Mouse (Mus musculus) myocyte (in vitro differentiated cells): ENCODE measurements around the gene Gm20425. TPM values are rescaled to one million over a fixed set of nuclear protein-coding genes. Genes with fewer than 3 reads are reported as not detected.
A peak's percentile ranks its signal among the peaks of the same experiment; 100 is the strongest.

Experiments used
- H3K27me3 ChIP-seq: one replicate; pipeline ENCODE4 v1.6.1; 2011; ENCODE audit not compliant: control insufficient read depth, insufficient read depth, insufficient read length
- H3K36me3 ChIP-seq: one replicate; pipeline ENCODE4 v1.6.1; 2011; ENCODE audit not compliant: control insufficient read depth, insufficient read depth
- H3K4me2 ChIP-seq: one replicate; pipeline ENCODE4 v1.6.1; 2011; ENCODE audit warnings: low read depth, control low read depth
- H3K4me3 ChIP-seq: one replicate; pipeline ENCODE4 v1.5.1; 2011; ENCODE audit warnings: mild to moderate bottlenecking, control low read depth, moderate library complexity
- H3K79me2 ChIP-seq: one replicate; pipeline ENCODE4 v1.6.1; 2011; ENCODE audit not compliant: control insufficient read depth, insufficient read depth
- H3ac ChIP-seq: one replicate; pipeline ENCODE4 v1.6.1; 2011; ENCODE audit not compliant: control insufficient read depth, insufficient read length
- CEBPB ChIP-seq: IDR thresholded peaks from 2 replicates; pipeline ENCODE4 v1.6.1; 2011; ENCODE audit warnings: mild to moderate bottlenecking, moderate library complexity; ENCODE audit not compliant: poor library complexity, insufficient read depth, severe bottlenecking
- E2F4 ChIP-seq: IDR thresholded peaks from one replicate; pipeline ENCODE4 v1.6.1; 2011; ENCODE audit warnings: mild to moderate bottlenecking, control low read depth, moderate library complexity; ENCODE audit not compliant: insufficient read depth
- MAX ChIP-seq: IDR thresholded peaks from one replicate; pipeline ENCODE4 v1.6.1; 2011; ENCODE audit warnings: low read depth, mild to moderate bottlenecking, control low read depth
- MYOD1 ChIP-seq, 3 experiments: IDR thresholded peaks; one replicate each; pipeline ENCODE4 v1.6.1; 2011; ENCODE audit warnings: control low read depth in 2 of 3, low read depth in 2 of 3, mild to moderate bottlenecking in 2 of 3, moderate library complexity in 1 of 3; ENCODE audit not compliant: insufficient read length in 2 of 3, control insufficient read depth in 1 of 3
- MYOG ChIP-seq, 3 experiments: IDR thresholded peaks; one replicate each; pipeline ENCODE4 v1.6.1; 2011; ENCODE audit warnings: control low read depth in 2 of 3, low read depth in 2 of 3, mild to moderate bottlenecking in 2 of 3; ENCODE audit not compliant: insufficient read length in 2 of 3, control insufficient read depth in 1 of 3, insufficient read depth in 1 of 3
- POLR2A ChIP-seq: IDR thresholded peaks from one replicate; pipeline ENCODE4 v1.6.1; 2011; ENCODE audit warnings: low read depth, mild to moderate bottlenecking, control low read depth, moderate library complexity; ENCODE audit not compliant: insufficient read length
- POLR2AphosphoS2 ChIP-seq: IDR thresholded peaks from one replicate; pipeline ENCODE4 v1.6.1; 2011; ENCODE audit warnings: low read depth, control low read depth; ENCODE audit not compliant: insufficient read length
- REST ChIP-seq: IDR thresholded peaks from one replicate; pipeline ENCODE4 v1.6.1; 2011; ENCODE audit warnings: mild to moderate bottlenecking, control low read depth, moderate library complexity; ENCODE audit not compliant: insufficient read depth, insufficient read length
- SRF ChIP-seq: IDR thresholded peaks from one replicate; pipeline ENCODE4 v1.6.1; 2011; ENCODE audit warnings: low read depth; ENCODE audit not compliant: control insufficient read depth, insufficient read length
- TCF12 ChIP-seq: IDR thresholded peaks from one replicate; pipeline ENCODE4 v1.6.1; 2011; ENCODE audit warnings: mild to moderate bottlenecking, control low read depth; ENCODE audit not compliant: poor library complexity, insufficient read depth, severe bottlenecking
- TCF3 ChIP-seq: IDR thresholded peaks from one replicate; pipeline ENCODE4 v1.6.1; 2011; ENCODE audit warnings: low read depth, control low read depth; ENCODE audit not compliant: insufficient read length
- USF1 ChIP-seq: IDR thresholded peaks from one replicate; pipeline ENCODE4 v1.6.1; 2011; ENCODE audit warnings: low read depth, mild to moderate bottlenecking, control low read depth, moderate library complexity
- polyA plus RNA-seq: library from polyadenylated mRNA; unstranded; fragments of >200 nt; fragmentation: generic; extraction: Trizol; gene quantifications from one replicate; pipeline ENCODE4 v1.2.1, GENCODE M21; 2012; ENCODE audit warnings: missing spikeins

The Gm20425 gene
- polyA plus RNA-seq, 1 experiment = not detected

DNA sequence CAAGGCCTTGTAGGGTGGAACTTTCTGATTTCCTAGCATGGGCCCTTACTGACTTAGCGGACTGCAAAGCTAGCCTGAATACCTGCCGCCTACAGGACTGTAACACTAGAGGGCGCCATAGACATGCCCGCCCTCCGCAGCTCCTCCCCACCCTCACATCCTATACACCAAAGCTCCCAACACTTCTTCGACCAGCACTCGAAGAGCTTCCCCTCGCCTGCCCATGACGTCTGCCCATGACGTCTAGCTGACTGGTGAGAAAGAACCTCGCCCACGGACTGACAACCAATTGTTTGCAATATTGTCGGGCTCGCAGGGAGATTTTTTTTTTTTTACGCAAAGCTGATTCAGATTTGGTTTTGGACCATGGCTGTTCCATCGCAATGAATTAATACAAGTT, 22.3 kb downstream of the Gm20425 start:
- Histone ChIP-seq H3K27me3 (peaks cover 11% of the 10 kb centered on the region), H3K79me2 (no peaks in the 10 kb centered on the region), H3K36me3 (no peaks in the 10 kb centered on the region), H3ac (no peak overlapping the region), H3K4me3 (no peak overlapping the region), H3K4me2 (peak overlapping the region; percentile 6)
- no peak for TF ChIP-seq POLR2A
- TF ChIP-seq TCF3 = no peak
- no peak for TF ChIP-seq REST
- no peak for TF ChIP-seq USF1
- no peak for TF ChIP-seq TCF12
- no peak for TF ChIP-seq CEBPB
- no peak for TF ChIP-seq SRF
- no peak for TF ChIP-seq MYOD1 (IDR thresholded peaks at IDR 0.05; ENCODE audit: control insufficient read depth in 1 of 3, insufficient read length in 2 of 3, low read depth in 2 of 3)
- TF ChIP-seq E2F4 = no peak
- TF ChIP-seq POLR2AphosphoS2 = no peak
- TF ChIP-seq MAX = no peak
- TF ChIP-seq MYOG (IDR thresholded peaks at IDR 0.05; ENCODE audit: control insufficient read depth in 1 of 3, insufficient read depth in 1 of 3, insufficient read length in 2 of 3, low read depth in 2 of 3) = no peak

DNA sequence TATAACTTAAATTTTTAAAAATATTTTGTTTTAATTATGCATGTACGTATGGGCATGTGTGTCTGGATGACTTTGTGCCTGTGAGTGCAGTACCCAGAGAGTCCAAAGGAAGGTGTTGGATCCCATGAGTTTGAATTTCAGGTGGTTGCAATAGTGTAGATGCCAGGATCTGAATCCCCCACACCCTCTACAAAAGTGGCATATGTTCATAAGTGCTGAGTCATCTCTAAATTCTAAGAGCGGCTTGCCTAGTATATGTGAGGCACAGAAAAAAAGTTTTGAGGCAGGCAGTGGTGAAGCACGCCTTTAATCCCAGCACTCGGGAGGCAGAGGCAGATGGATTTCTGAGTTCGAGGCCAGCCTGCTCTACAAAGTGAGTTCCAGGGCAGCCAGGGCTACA, 24.3 kb downstream of the Gm20425 start:
- no peak overlapping the region for H3K4me3 ChIP-seq
- H3ac ChIP-seq = no peak overlapping the region
- H3K27me3 ChIP-seq = peaks cover 4% of the 10 kb centered on the region
- peaks cover 5% of the 10 kb centered on the region for H3K79me2 ChIP-seq
- no peaks in the 10 kb centered on the region for H3K36me3 ChIP-seq
- H3K4me2 ChIP-seq = no peak overlapping the region
- TF ChIP-seq CEBPB = no peak
- no peak for TF ChIP-seq REST
- no peak for TF ChIP-seq MYOD1 (IDR thresholded peaks at IDR 0.05; ENCODE audit: control insufficient read depth in 1 of 3, insufficient read length in 2 of 3, low read depth in 2 of 3)

DNA sequence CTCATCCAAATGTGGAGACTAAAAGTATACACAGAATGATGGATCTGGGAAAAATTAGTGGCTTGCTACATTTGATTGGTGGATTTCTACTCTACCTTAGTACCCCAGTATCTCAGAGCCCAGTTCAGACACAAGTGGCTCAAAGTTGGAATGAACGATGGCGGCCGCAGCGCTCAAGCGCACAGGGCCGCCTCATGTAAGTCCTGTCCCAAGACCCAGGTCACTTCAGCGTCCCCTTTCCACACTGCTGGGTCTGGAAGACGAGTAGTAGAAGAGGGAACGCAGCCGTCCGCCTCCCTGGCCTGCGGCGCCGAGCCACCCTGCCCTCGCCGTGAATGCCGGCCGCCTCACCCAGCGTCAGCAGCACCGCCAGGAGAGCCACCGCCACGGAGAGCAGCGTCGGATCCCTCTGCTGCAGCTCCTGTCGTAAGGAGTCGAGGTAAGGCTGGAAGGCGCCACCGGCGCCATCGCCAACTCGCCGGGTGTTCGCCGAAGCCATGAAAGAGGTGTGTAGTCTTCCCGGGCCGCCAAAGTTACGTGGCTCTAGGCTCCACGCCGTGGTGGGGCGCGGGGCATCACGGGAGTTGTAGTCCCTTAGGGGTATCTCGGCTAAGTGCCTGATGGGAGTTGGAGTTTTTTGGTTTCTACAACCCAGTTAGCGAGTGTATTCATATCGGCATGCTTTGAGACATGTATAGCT, 28.4 kb downstream of the Gm20425 start, which contains the start of gene Srprb:
Srprb (minus strand) TSS at position 577 of the 700 bp plus-strand sequence.
- Histone ChIP-seq H3K79me2 (peaks cover 5% of the 10 kb centered on the region), H3K4me3 (peak within 1 kb of the TSS; percentile 32), H3ac (peak within 1 kb of the TSS; percentile 74), H3K27me3 (no peaks in the 10 kb centered on the region), H3K4me2 (peak within 1 kb of the TSS; percentile 86), H3K36me3 (peaks cover 16% of the 10 kb centered on the region)
- no peak for TF ChIP-seq TCF3
- TF ChIP-seq POLR2AphosphoS2 = peak; percentile 78
- no peak for TF ChIP-seq SRF
- peak in 1 of 3 experiments; percentile 22 for TF ChIP-seq MYOG (IDR thresholded peaks at IDR 0.05; ENCODE audit: control insufficient read depth in 1 of 3, insufficient read depth in 1 of 3, insufficient read length in 2 of 3, low read depth in 2 of 3)
- TF ChIP-seq POLR2A = peak; percentile 75
- peak; percentile 35 for TF ChIP-seq E2F4

DNA sequence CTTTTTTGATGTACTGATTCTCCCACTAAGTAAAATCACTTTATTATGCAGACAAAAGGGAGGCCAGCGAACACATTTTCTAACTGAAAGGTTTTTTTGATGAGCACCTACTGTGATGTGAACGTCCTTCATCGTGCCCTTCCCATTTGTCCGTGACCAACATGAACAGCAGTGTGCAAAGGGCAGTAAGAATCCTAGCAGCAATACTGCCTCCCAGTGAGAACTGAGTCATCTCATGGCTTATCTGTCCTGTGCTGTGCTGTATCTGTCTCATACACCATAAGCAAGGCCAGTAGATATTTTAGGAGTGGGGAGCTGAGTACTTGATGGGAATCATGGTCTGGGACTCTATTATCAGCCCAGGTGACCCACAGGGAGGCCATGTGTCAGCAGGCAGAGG, 41.7 kb downstream of the Gm20425 start:
- H3K36me3 ChIP-seq = peaks cover 23% of the 10 kb centered on the region

DNA sequence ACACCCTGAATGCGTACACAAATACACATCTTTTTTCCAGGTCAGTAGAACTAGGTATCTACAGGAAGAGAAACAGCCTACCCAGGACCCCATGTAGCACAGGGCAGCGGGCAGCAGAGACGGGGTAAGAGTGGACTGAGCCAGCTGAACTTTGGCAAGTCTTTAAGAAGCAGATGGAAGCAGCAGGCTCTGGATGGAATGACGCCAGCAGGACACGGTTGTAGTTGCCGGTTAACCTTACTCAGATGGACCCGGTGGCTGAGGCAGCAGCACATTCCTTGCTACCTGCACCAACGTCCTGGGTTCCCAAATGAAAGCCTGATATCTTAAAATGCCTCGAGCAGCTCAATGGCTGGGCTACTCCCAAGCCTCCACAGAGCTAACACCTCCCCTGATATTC, 43.4 kb downstream of the Gm20425 start:
- Histone ChIP-seq H3ac (no peak overlapping the region), H3K36me3 (peaks cover 20% of the 10 kb centered on the region), H3K79me2 (no peaks in the 10 kb centered on the region), H3K27me3 (no peaks in the 10 kb centered on the region), H3K4me2 (no peak overlapping the region), H3K4me3 (no peak overlapping the region)
- TF ChIP-seq POLR2AphosphoS2 = peak; percentile 62
- TF ChIP-seq REST = no peak
- no peak for TF ChIP-seq TCF12
- TF ChIP-seq USF1 = no peak
- TF ChIP-seq MYOG (IDR thresholded peaks at IDR 0.05; ENCODE audit: control insufficient read depth in 1 of 3, insufficient read depth in 1 of 3, insufficient read length in 2 of 3, low read depth in 2 of 3) = no peak

More for the DNA sequence above, 41.7 kb downstream of the Gm20425 start:
- no peak for TF ChIP-seq USF1
- no peak for TF ChIP-seq TCF12
- TF ChIP-seq TCF3 = no peak
- TF ChIP-seq CEBPB = no peak
- TF ChIP-seq MYOD1 (IDR thresholded peaks at IDR 0.05; ENCODE audit: control insufficient read depth in 1 of 3, insufficient read length in 2 of 3, low read depth in 2 of 3) = no peak
- TF ChIP-seq REST = no peak
- TF ChIP-seq POLR2AphosphoS2 = no peak
- no peak for TF ChIP-seq SRF
- TF ChIP-seq MAX = no peak
- TF ChIP-seq MYOG (IDR thresholded peaks at IDR 0.05; ENCODE audit: control insufficient read depth in 1 of 3, insufficient read depth in 1 of 3, insufficient read length in 2 of 3, low read depth in 2 of 3) = no peak
- no peak for TF ChIP-seq E2F4
- TF ChIP-seq POLR2A = no peak
- Histone ChIP-seq H3K4me2 (no peak overlapping the region), H3ac (no peak overlapping the region), H3K4me3 (no peak overlapping the region), H3K27me3 (no peaks in the 10 kb centered on the region), H3K79me2 (no peaks in the 10 kb centered on the region)
